Mouse (Mus musculus) liver, adult 2 months (tissue): ENCODE measurements around the gene Kdelc2. TPM values are rescaled to one million over a fixed set of nuclear protein-coding genes. Genes with fewer than 3 reads are reported as not detected.

Experiments
- DNase-seq: peaks from one replicate; pipeline ENCODE4 v3.0.0-alpha.2; 2011; ENCODE audit warnings: low read depth, low spot score; ENCODE audit errors: extremely low read depth
- H3K27ac ChIP-seq: fragments of 200-500 bp; replicated peaks from 2 replicates; pipeline ENCODE4 v1.5.1; 2012; ENCODE audit warnings: low read depth, mild to moderate bottlenecking, control low read depth, inconsistent platforms, low read length; ENCODE audit not compliant: insufficient read depth
- H3K27me3 ChIP-seq: fragments of 200-500 bp; 2 replicates; pipeline ENCODE4 v1.6.1; 2012; ENCODE audit warnings: mild to moderate bottlenecking, moderate library complexity, low read length, inconsistent platforms; ENCODE audit not compliant: control insufficient read depth, insufficient read depth
- H3K36me3 ChIP-seq: fragments of 200-500 bp; 2 replicates; pipeline ENCODE4 v1.6.1; 2012; ENCODE audit warnings: low read length, inconsistent platforms; ENCODE audit not compliant: control insufficient read depth, insufficient read depth
- H3K4me1 ChIP-seq: fragments of 200-500 bp; 2 replicates; pipeline ENCODE4 v1.6.1; 2011; ENCODE audit warnings: low read length; ENCODE audit not compliant: control insufficient read depth, insufficient read depth
- H3K4me3 ChIP-seq: fragments of 200-500 bp; 2 replicates; pipeline ENCODE4 v1.5.1; 2011; ENCODE audit warnings: low read depth, mild to moderate bottlenecking, control low read depth, low read length, moderate library complexity; ENCODE audit not compliant: insufficient read depth
- H3K79me2 ChIP-seq: fragments of 200-500 bp; 2 replicates; pipeline ENCODE4 v1.6.1; 2012; ENCODE audit warnings: inconsistent platforms, mild to moderate bottlenecking, low read length, moderate library complexity; ENCODE audit not compliant: control insufficient read depth, insufficient read depth
- H3K9ac ChIP-seq: fragments of 200-500 bp; 2 replicates; pipeline ENCODE4 v1.6.1; 2012; ENCODE audit warnings: low read depth, mild to moderate bottlenecking, control low read depth, inconsistent platforms, low read length
- CTCF ChIP-seq: fragments of 200-500 bp; IDR thresholded peaks from 2 replicates; pipeline ENCODE4 v1.5.1; 2011; ENCODE audit warnings: low read depth, low read length, control low read depth
- POLR2A ChIP-seq: fragments of 200-500 bp; IDR thresholded peaks from 2 replicates; pipeline ENCODE4 v1.6.1; 2011; ENCODE audit warnings: low read length, control low read depth; ENCODE audit not compliant: insufficient read depth; ENCODE audit errors: extremely low read depth
- WGBS: fragments of 180-500 bp; shearing (Covaris S2); methylation state at CpG from one replicate; pipeline ENCODE4 v1.1.7; 2018; 5-methylcytosine and 5-hydroxymethylcytosine counted together
- polyA plus RNA-seq: library from polyadenylated mRNA; depleted of rRNA; stranded (reverse); fragments of >200 nt; gene quantifications from 2 replicates; pipeline ENCODE4 v1.2.3, GENCODE M21; 2012
- total RNA-seq: library from RNA; depleted of rRNA; stranded (reverse); fragments of >200 nt; gene quantifications from 2 replicates; pipeline ENCODE4 v1.2.3, GENCODE M21; 2014

Kdelc2 gene
- total and polyA plus RNA-seq, 2 experiments: 2.0 to 6.2 TPM

DNA sequence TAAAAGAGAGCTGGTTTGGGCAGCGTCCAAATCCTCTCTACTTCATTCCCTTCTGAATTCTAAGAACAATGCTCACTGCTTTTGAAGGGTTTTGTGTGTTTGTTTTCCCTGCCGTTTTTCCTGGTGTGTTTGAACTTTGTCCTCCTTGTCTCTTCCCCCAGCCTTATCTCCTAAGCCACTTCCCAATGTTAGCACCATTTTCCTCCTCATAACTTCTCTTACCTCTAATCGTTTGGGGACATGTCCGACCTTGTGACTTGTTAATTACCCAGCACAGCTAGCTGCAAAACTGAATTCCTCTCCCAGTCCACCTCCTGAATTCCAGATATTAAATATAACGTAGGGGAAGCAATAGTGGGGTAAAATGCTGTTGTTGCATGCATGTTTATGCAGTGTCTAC is 6.2 kb upstream of the Kdelc2 start:
- H3K4me3 ChIP-seq: no peak overlapping the region
- H3K27ac ChIP-seq: no peak overlapping the region
- WGBS: 50% methylated on average over 5 of the region's 5 CpGs
- no peaks in the 10 kb centered on the region for H3K79me2 ChIP-seq
- H3K27me3 ChIP-seq: no peaks in the 10 kb centered on the region
- no peak for DNase-seq
- no peak for TF ChIP-seq CTCF
- TF ChIP-seq POLR2A: no peak
- H3K36me3 ChIP-seq: peaks cover 29% of the 10 kb centered on the region
- H3K9ac ChIP-seq: no peak overlapping the region
- no peaks in the 10 kb centered on the region; the same call in 1 of the 2 replicates for H3K4me1 ChIP-seq

DNA sequence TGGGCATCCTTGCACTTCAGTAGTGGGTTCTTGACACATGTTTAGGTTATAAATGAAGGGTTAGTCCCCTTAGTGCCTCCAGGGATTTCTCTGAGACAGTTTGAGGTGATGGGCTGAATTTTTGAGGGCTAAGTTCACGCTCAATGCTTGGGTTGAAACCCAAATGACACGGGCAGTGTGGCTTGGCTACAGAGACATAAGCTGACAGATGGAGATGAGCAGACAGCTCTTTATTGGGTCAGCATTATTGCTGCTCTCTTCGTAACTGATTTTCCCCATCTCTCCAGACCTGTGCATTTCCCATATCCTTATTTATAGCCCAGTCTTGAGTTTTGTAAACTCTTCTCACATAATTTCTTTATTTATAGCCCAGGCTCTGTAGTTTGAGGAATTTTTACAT is 5.7 kb upstream of the Kdelc2 start:
- DNase-seq: no peak
- TF ChIP-seq CTCF: no peak
- no peak for TF ChIP-seq POLR2A
- H3K36me3 ChIP-seq: peaks cover 23% of the 10 kb centered on the region
- 90% methylated on average over 3 of the region's 3 CpGs for WGBS
- no peak overlapping the region for H3K9ac ChIP-seq
- no peak overlapping the region for H3K27ac ChIP-seq
- no peaks in the 10 kb centered on the region for H3K27me3 ChIP-seq
- H3K79me2 ChIP-seq: no peaks in the 10 kb centered on the region
- H3K4me3 ChIP-seq: no peak overlapping the region
- H3K4me1 ChIP-seq: no peaks in the 10 kb centered on the region; the same call in 1 of the 2 replicates

DNA sequence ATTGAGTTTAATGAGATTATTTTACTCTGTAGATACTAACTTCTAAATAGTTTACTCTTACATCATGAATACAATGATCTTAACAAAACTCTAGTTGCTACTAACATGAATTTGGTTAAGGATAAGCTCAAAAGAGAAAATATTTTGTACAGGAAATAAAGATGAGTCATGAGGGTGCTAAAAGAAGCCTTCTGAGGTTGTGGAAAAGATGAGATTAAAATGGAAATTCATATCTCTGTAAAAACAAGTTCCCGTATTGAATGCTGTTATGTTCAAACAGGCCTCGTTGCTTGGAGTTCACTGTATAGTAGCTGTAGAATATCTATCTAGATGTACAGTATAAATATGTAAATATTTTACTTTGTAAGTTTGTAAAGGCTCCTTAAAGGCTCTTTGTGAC is 3.2 kb upstream of the Kdelc2 start:
- Histone ChIP-seq H3K27me3 (no peaks in the 10 kb centered on the region), H3K36me3 (peaks cover 2% of the 10 kb centered on the region; the same call in 1 of the 2 replicates), H3K27ac (no peak overlapping the region), H3K4me3 (no peak overlapping the region), H3K79me2 (peaks cover 4% of the 10 kb centered on the region; the same call in 1 of the 2 replicates), H3K4me1 (peaks cover 2% of the 10 kb centered on the region), H3K9ac (no peak overlapping the region)
- no peak for TF ChIP-seq CTCF
- TF ChIP-seq POLR2A: no peak
- DNase-seq: no peak
- WGBS: 69% methylated on average over 2 of the region's 2 CpGs

DNA sequence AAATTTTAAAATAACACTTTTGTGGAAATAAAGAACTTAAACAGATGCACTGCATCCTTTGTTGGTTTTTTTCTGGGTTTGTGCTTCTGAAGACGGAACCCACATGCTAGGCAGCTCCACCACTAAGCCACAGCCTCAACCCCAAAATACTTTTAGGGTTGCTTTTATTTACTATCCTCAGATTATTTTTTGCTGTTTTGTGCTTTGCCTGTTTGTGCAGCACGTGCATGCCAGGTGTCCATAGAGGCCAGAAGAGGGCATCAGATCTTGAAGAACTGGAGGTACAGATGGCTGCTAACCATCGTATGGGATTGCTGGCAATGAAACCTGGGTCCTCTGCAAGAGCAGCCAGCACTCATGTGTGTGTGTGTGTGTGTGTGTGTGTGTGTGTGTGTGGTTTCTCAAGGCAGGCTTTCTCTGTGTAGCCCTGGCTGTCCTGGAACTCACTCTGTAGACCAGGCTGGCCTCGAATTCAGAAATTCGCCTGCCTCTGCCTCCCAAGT is 2.7 kb upstream of the Kdelc2 start:
- no peaks in the 10 kb centered on the region for H3K27me3 ChIP-seq
- H3K4me3 ChIP-seq: no peak overlapping the region
- peaks cover 6% of the 10 kb centered on the region; the same call in 1 of the 2 replicates for H3K79me2 ChIP-seq
- H3K36me3 ChIP-seq: peaks cover 2% of the 10 kb centered on the region; the same call in 1 of the 2 replicates
- no peak for DNase-seq
- TF ChIP-seq CTCF: no peak
- no peak for TF ChIP-seq POLR2A
- H3K4me1 ChIP-seq: peaks cover 2% of the 10 kb centered on the region
- WGBS: 78% methylated on average over 5 of the region's 5 CpGs
- no peak overlapping the region for H3K27ac ChIP-seq
- no peak overlapping the region for H3K9ac ChIP-seq

DNA sequence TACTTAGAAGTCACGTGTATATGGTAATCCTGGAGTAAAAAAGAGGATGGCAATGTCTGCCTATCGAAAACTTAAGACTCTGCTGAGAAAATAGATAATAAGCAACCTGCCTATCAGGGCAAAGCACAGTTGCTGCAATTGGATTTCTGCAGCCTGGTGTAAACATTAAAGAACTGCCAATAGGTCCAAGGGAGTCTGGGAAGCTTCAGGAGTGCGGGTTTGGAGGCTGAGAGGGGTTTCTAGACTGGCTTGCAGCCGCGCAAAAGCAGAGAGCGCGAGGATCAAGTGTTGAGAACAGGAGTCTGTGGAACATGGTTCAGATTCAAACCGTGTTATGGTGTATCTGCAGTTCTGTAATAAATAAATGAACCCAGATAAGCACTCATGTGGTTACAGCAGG is 1.0 kb downstream of the Kdelc2 start:
- Histone ChIP-seq H3K27ac (peak overlapping the region; percentile 82), H3K9ac (peak overlapping the region; percentile 89)
- DNase-seq: no peak

DNA sequence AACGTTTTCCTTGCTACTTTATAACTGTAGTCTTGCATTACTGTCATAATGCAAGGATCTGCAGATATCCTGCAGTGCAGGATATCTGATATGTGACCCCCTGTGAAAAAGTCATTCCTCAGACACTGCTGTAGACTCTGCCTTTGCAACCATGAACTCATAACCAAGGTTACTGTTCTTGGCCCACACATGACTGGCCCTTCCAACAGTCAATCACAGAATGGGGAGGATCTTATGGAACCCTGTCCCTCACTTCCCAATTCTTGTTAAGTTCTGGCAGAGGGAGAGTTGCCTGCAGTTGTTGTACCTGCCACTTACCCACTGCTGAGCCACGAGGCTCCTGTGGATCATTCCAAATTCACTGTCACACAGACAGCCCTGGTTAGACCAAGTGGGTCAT is 3.6 kb downstream of the Kdelc2 start:
- Histone ChIP-seq H3K4me3 (no peak overlapping the region), H3K4me1 (peaks cover 9% of the 10 kb centered on the region), H3K79me2 (peaks cover 11% of the 10 kb centered on the region; the same call in 1 of the 2 replicates), H3K36me3 (peaks cover 6% of the 10 kb centered on the region), H3K9ac (no peak overlapping the region), H3K27ac (no peak overlapping the region), H3K27me3 (no peaks in the 10 kb centered on the region)
- no peak for TF ChIP-seq POLR2A
- TF ChIP-seq CTCF: no peak
- DNase-seq: peak; percentile 55
- WGBS: 69% methylated on average over 2 of the region's 2 CpGs

More for the DNA sequence above, 1.0 kb downstream of the Kdelc2 start:
- peak overlapping the region; percentile 76 for H3K4me3 ChIP-seq
- no peak for TF ChIP-seq POLR2A
- TF ChIP-seq CTCF: no peak
- peaks cover 11% of the 10 kb centered on the region; the same call in 1 of the 2 replicates for H3K79me2 ChIP-seq
- H3K36me3 ChIP-seq: no peaks in the 10 kb centered on the region
- peaks cover 2% of the 10 kb centered on the region; the same call in 1 of the 2 replicates for H3K4me1 ChIP-seq
- no peaks in the 10 kb centered on the region for H3K27me3 ChIP-seq
- 6% methylated on average over 8 of the region's 8 CpGs for WGBS
